Mouse (Mus musculus) C2C12 (cell line): ENCODE data around the gene Pomgnt1. TPM values are rescaled to one million over a fixed set of nuclear protein-coding genes. Genes with fewer than 3 reads are reported as not detected.

Source experiments
- H3K27me3 ChIP-seq: one replicate; pipeline ENCODE4 v1.6.1; 2011; ENCODE audit not compliant: control insufficient read depth, insufficient read depth, insufficient read length
- H3K36me3 ChIP-seq: one replicate; pipeline ENCODE4 v1.6.1; 2011; ENCODE audit not compliant: control insufficient read depth, insufficient read depth
- H3K4me3 ChIP-seq: one replicate; pipeline ENCODE4 v1.5.1; 2011; ENCODE audit warnings: mild to moderate bottlenecking, control low read depth; ENCODE audit not compliant: poor library complexity, insufficient read depth, severe bottlenecking
- H3K79me2 ChIP-seq: one replicate; pipeline ENCODE4 v1.6.1; 2011; ENCODE audit not compliant: control insufficient read depth, insufficient read depth
- H3K79me3 ChIP-seq: one replicate; pipeline ENCODE4 v1.6.1; 2011; ENCODE audit warnings: low read depth, control low read depth
- H3ac ChIP-seq: one replicate; pipeline ENCODE3; 2011; ENCODE audit warnings: low read depth; ENCODE audit not compliant: control insufficient read depth, insufficient read length
- CEBPB ChIP-seq: IDR thresholded peaks from one replicate; pipeline ENCODE4 v1.6.1; 2011; ENCODE audit warnings: low read depth, mild to moderate bottlenecking, control low read depth, moderate library complexity
- CTCF ChIP-seq: IDR thresholded peaks from one replicate; pipeline ENCODE4 v1.5.1; 2011; ENCODE audit not compliant: control insufficient read depth, insufficient read depth, insufficient read length
- FOSL1 ChIP-seq: IDR thresholded peaks from one replicate; pipeline ENCODE4 v1.8.0; 2011; ENCODE audit warnings: mild to moderate bottlenecking, low read length; ENCODE audit not compliant: poor library complexity, insufficient read depth, severe bottlenecking
- MAX ChIP-seq: IDR thresholded peaks from one replicate; pipeline ENCODE4 v1.6.1; 2011; ENCODE audit warnings: mild to moderate bottlenecking, control low read depth
- MYOD1 ChIP-seq: IDR thresholded peaks from one replicate; pipeline ENCODE4 v1.6.1; 2011; ENCODE audit warnings: low read depth; ENCODE audit not compliant: control insufficient read depth, insufficient read length
- MYOG ChIP-seq: IDR thresholded peaks from one replicate; pipeline ENCODE4 v1.6.1; 2011; ENCODE audit not compliant: control insufficient read depth, insufficient read length; ENCODE audit errors: extremely low read depth
- USF1 ChIP-seq: IDR thresholded peaks from one replicate; pipeline ENCODE4 v1.6.1; 2011; ENCODE audit warnings: low read depth, mild to moderate bottlenecking, control low read depth, moderate library complexity
- polyA plus RNA-seq: library from polyadenylated mRNA; unstranded; fragments of >200 nt; fragmentation: generic; extraction: Trizol; gene quantifications from one replicate; pipeline ENCODE4 v1.2.1, GENCODE M21; 2012; ENCODE audit warnings: missing spikeins

Pomgnt1 gene
- polyA plus RNA-seq, 1 experiment = 60.4 TPM

- no peak overlapping the region for H3K4me3 ChIP-seq
- TF ChIP-seq CTCF (no peak), MYOG (no peak), FOSL1 (no peak), USF1 (no peak), MYOD1 (no peak), CEBPB (no peak), MAX (no peak)
- no peak overlapping the region for H3ac ChIP-seq
- H3K36me3 ChIP-seq = peaks cover 21% of the 10 kb centered on the region
- H3K27me3 ChIP-seq = no peaks in the 10 kb centered on the region
- no peaks in the 10 kb centered on the region for H3K79me2 ChIP-seq
- no peaks in the 10 kb centered on the region for H3K79me3 ChIP-seq
Observed at GRCm38 (mm10) chr4:116164759-116165554, 41.3 kb downstream of the Pomgnt1 start.

- Histone ChIP-seq H3ac (no peak overlapping the region), H3K79me3 (no peaks in the 10 kb centered on the region), H3K36me3 (peaks cover 12% of the 10 kb centered on the region), H3K4me3 (no peak overlapping the region), H3K79me2 (no peaks in the 10 kb centered on the region), H3K27me3 (no peaks in the 10 kb centered on the region)
- TF ChIP-seq CTCF (no peak), MYOD1 (no peak), USF1 (no peak), FOSL1 (no peak), MAX (no peak), CEBPB (no peak), MYOG (no peak)
Observed at GRCm38 (mm10) chr4:116165708-116166407, 42.2 kb downstream of the Pomgnt1 start.

- TF ChIP-seq MYOD1 (no peak), MYOG (no peak), CTCF (no peak), CEBPB (no peak), MAX (no peak), FOSL1 (no peak), USF1 (no peak)
- no peaks in the 10 kb centered on the region for H3K79me3 ChIP-seq
- no peaks in the 10 kb centered on the region for H3K79me2 ChIP-seq
- no peak within 1 kb of the TSS for H3K4me3 ChIP-seq
- peaks cover under 1% of the 10 kb centered on the region for H3K36me3 ChIP-seq
- H3K27me3 ChIP-seq = no peaks in the 10 kb centered on the region
- H3ac ChIP-seq = no peak within 1 kb of the TSS
Observed at GRCm38 (mm10) chr4:116167404-116167803, 43.8 kb downstream of the Pomgnt1 start, which contains the start of gene Tspan1. Gene Tspan1 (minus strand): TSS chr4:116167601.

- Histone ChIP-seq H3K36me3 (no peaks in the 10 kb centered on the region), H3K79me2 (no peaks in the 10 kb centered on the region), H3K27me3 (no peaks in the 10 kb centered on the region), H3K79me3 (no peaks in the 10 kb centered on the region), H3K4me3 (no peak overlapping the region), H3ac (no peak overlapping the region)
- peak; percentile 21 for TF ChIP-seq CTCF
- no peak for TF ChIP-seq FOSL1
Observed at GRCm38 (mm10) chr4:116168617-116169352, 45.1 kb downstream of the Pomgnt1 start.

- Histone ChIP-seq H3K4me3 (no peak overlapping the region), H3K79me2 (no peaks in the 10 kb centered on the region), H3ac (no peak overlapping the region), H3K27me3 (no peaks in the 10 kb centered on the region), H3K79me3 (no peaks in the 10 kb centered on the region), H3K36me3 (no peaks in the 10 kb centered on the region)
- TF ChIP-seq FOSL1 (no peak), CTCF (no peak), MAX (no peak), MYOD1 (no peak), USF1 (no peak), MYOG (no peak), CEBPB (no peak)
Observed at GRCm38 (mm10) chr4:116169353-116169672, 45.7 kb downstream of the Pomgnt1 start.
